Mouse (Mus musculus) olfactory bulb, adult 2 months (tissue): ENCODE measurements around the gene Gemin5. TPM values are rescaled to one million over a fixed set of nuclear protein-coding genes. Genes with fewer than 3 reads are reported as not detected.

Experiments used
- H3K27ac ChIP-seq: fragments of 200-500 bp; 2 replicates; pipeline ENCODE4 v1.5.1; 2012; ENCODE audit warnings: low read depth, low read length; ENCODE audit not compliant: insufficient read depth
- H3K4me1 ChIP-seq: fragments of 200-500 bp; 2 replicates; pipeline ENCODE4 v1.6.1; 2012; ENCODE audit warnings: low read length; ENCODE audit not compliant: control insufficient read depth, insufficient read depth
- H3K4me3 ChIP-seq: fragments of 200-500 bp; 2 replicates; pipeline ENCODE4 v1.5.1; 2012; ENCODE audit warnings: mild to moderate bottlenecking, low read depth, low read length, moderate library complexity; ENCODE audit not compliant: insufficient read depth
- CTCF ChIP-seq: fragments of 200-500 bp; IDR thresholded peaks from 2 replicates; pipeline ENCODE4 v1.5.1; 2012; ENCODE audit warnings: low read depth, mild to moderate bottlenecking, low read length, moderate library complexity; ENCODE audit not compliant: insufficient read depth
- POLR2A ChIP-seq: fragments of 200-500 bp; IDR thresholded peaks from 2 replicates; pipeline ENCODE4 v1.6.1; 2012; ENCODE audit warnings: mild to moderate bottlenecking, low read depth, low read length, moderate library complexity; ENCODE audit not compliant: insufficient read depth
- WGBS: fragments of 180-500 bp; shearing (Covaris S2); methylation state at CpG from one replicate; pipeline ENCODE4 v1.1.7; 2018; 5-methylcytosine and 5-hydroxymethylcytosine counted together
- polyA plus RNA-seq: library from polyadenylated mRNA; stranded (reverse); fragments of >200 nt; gene quantifications from 2 replicates; pipeline ENCODE4 v1.2.4, GENCODE M21; 2012; ENCODE audit warnings: low replicate concordance; ENCODE audit not compliant: missing spikeins, insufficient read depth, insufficient read length

Gemin5 gene
- polyA plus RNA-seq, 1 experiment = not detected

GRCm38 (mm10) chr11:58126397-58127160 is 41.8 kb downstream of the Gemin5 start:
- TF ChIP-seq POLR2A = no peak
- TF ChIP-seq CTCF = no peak
- 51% methylated on average over 7 of the region's 7 CpGs for WGBS
- no peaks in the 10 kb centered on the region for H3K4me1 ChIP-seq
- no peak overlapping the region for H3K4me3 ChIP-seq
- no peak overlapping the region for H3K27ac ChIP-seq

GRCm38 (mm10) chr11:58125021-58125420 is 43.3 kb downstream of the Gemin5 start:
- TF ChIP-seq CTCF (no peak), POLR2A (no peak)
- 78% methylated on average over 11 of the region's 11 CpGs for WGBS
- H3K27ac ChIP-seq = no peak overlapping the region
- H3K4me3 ChIP-seq = no peak overlapping the region
- H3K4me1 ChIP-seq = no peaks in the 10 kb centered on the region

GRCm38 (mm10) chr11:58123711-58124110 is 44.6 kb downstream of the Gemin5 start:
- no peak overlapping the region for H3K27ac ChIP-seq
- WGBS = 89% methylated on average over 2 of the region's 2 CpGs
- H3K4me1 ChIP-seq = no peaks in the 10 kb centered on the region
- no peak for TF ChIP-seq POLR2A
- TF ChIP-seq CTCF = no peak
- no peak overlapping the region for H3K4me3 ChIP-seq

- no peak overlapping the region for H3K4me3 ChIP-seq
- H3K27ac ChIP-seq = no peak overlapping the region
- WGBS = 95% methylated on average over 9 of the region's 9 CpGs
- peaks cover 3% of the 10 kb centered on the region for H3K4me1 ChIP-seq
- TF ChIP-seq POLR2A (no peak), CTCF (no peak)
Measured at GRCm38 (mm10) chr11:58121351-58121750, 47.0 kb downstream of the Gemin5 start.

- Histone ChIP-seq H3K4me1 (peaks cover 3% of the 10 kb centered on the region), H3K27ac (no peak overlapping the region), H3K4me3 (no peak overlapping the region)
- 76% methylated on average over 3 of the region's 3 CpGs for WGBS
- TF ChIP-seq POLR2A = no peak
- TF ChIP-seq CTCF = no peak
Measured at GRCm38 (mm10) chr11:58120655-58121054, 47.7 kb downstream of the Gemin5 start.

GRCm38 (mm10) chr11:58117044-58117652 is 51.2 kb downstream of the Gemin5 start:
- Histone ChIP-seq H3K4me3 (no peak overlapping the region), H3K27ac (no peak overlapping the region), H3K4me1 (peaks cover 3% of the 10 kb centered on the region)
- 63% methylated on average over 10 of the region's 10 CpGs for WGBS
- TF ChIP-seq POLR2A (no peak), CTCF (no peak)

- Histone ChIP-seq H3K27ac (no peak overlapping the region), H3K4me1 (peaks cover 3% of the 10 kb centered on the region), H3K4me3 (no peak overlapping the region)
- no peak for TF ChIP-seq CTCF
- TF ChIP-seq POLR2A = no peak
- WGBS = 75% methylated on average over 1 of the region's 1 CpGs
Measured at GRCm38 (mm10) chr11:58116560-58116959, 51.8 kb downstream of the Gemin5 start.

GRCm38 (mm10) chr11:58107664-58108337 is 60.5 kb downstream of the Gemin5 start:
- H3K4me1 ChIP-seq = peaks cover 10% of the 10 kb centered on the region
- no peak for TF ChIP-seq CTCF
- TF ChIP-seq POLR2A = no peak
- 84% methylated on average over 4 of the region's 4 CpGs for WGBS
- no peak overlapping the region for H3K4me3 ChIP-seq
- no peak overlapping the region for H3K27ac ChIP-seq

GRCm38 (mm10) chr11:58107009-58107408 is 61.3 kb downstream of the Gemin5 start:
- H3K4me3 ChIP-seq = no peak overlapping the region
- peaks cover 12% of the 10 kb centered on the region for H3K4me1 ChIP-seq
- no peak for TF ChIP-seq CTCF
- no peak for TF ChIP-seq POLR2A
- no peak overlapping the region for H3K27ac ChIP-seq
- WGBS = 41% methylated on average over 3 of the region's 3 CpGs
